Mouse (Mus musculus): ENCODE measurements around the gene Coq6. TPM values are rescaled to one million over a fixed set of nuclear protein-coding genes. Genes with fewer than 3 reads are reported as not detected.
"Not testable (repeated sequence)": the region's sequence is repeated elsewhere in the genome, so short reads cannot be mapped to it uniquely, and the experiment has no call there.

Gene Coq6
- polyA plus RNA-seq, 2 experiments: 42.4 to 49.2 TPM

GRCm38 (mm10) chr12:84336963-84337625 is 24.4 kb upstream of the Coq6 start:
- ATAC-seq (ENCODE audit: low FRiP score, low read depth): no peak
- WGBS: 93% methylated on average over 11 of the region's 11 CpGs
- no peak for TF ChIP-seq POLR2A (IDR thresholded peaks at IDR 0.05; ENCODE audit: borderline replicate concordance, extremely low read depth, insufficient read depth, insufficient read length)

GRCm38 (mm10) chr12:84347192-84347591 is 14.3 kb upstream of the Coq6 start:
- ATAC-seq (ENCODE audit: low FRiP score, low read depth) (no peak), DNase-seq (ENCODE audit: low spot score) (no peak)
- Histone ChIP-seq H3K9ac (ENCODE audit: low read depth, low read length, severe bottlenecking) (no peak overlapping the region), H3K36me3 (ENCODE audit: control insufficient read depth, insufficient read depth, low read length) (peaks cover 38% of the 10 kb centered on the region), H3K4me2 (replicated peaks; ENCODE audit: low read depth, low read length, severe bottlenecking) (no peak overlapping the region), H3K27ac (replicated peaks; ENCODE audit: low read depth, low read length) (no peak overlapping the region), H3K4me3 (replicated peaks; ENCODE audit: low read length) (no peak overlapping the region), H3K27me3 (ENCODE audit: control insufficient read depth, insufficient read depth, low read length) (no peaks in the 10 kb centered on the region), H3K4me1 (ENCODE audit: control insufficient read depth, insufficient read depth, low read length) (no peaks in the 10 kb centered on the region), H3K9me3 (ENCODE audit: control insufficient read depth, low read length) (no peaks in the 10 kb centered on the region)
- no peak for TF ChIP-seq POLR2A (IDR thresholded peaks at IDR 0.05; ENCODE audit: borderline replicate concordance, extremely low read depth, insufficient read depth, insufficient read length)
- 35% methylated on average over 2 of the region's 2 CpGs for WGBS

More at GRCm38 (mm10) chr12:84336963-84337625, 24.4 kb upstream of the Coq6 start:
- no peak overlapping the region for H3K9ac ChIP-seq (ENCODE audit: low read depth, low read length, severe bottlenecking)
- no peak for DNase-seq (ENCODE audit: low spot score)
- no peaks in the 10 kb centered on the region for H3K9me3 ChIP-seq (ENCODE audit: control insufficient read depth, low read length)
- H3K27ac ChIP-seq (replicated peaks; ENCODE audit: low read depth, low read length): no peak overlapping the region
- no peaks in the 10 kb centered on the region for H3K4me1 ChIP-seq (ENCODE audit: control insufficient read depth, insufficient read depth, low read length)
- H3K4me2 ChIP-seq (replicated peaks; ENCODE audit: low read depth, low read length, severe bottlenecking): no peak overlapping the region
- no peak overlapping the region for H3K4me3 ChIP-seq (replicated peaks; ENCODE audit: low read length)
- H3K36me3 ChIP-seq (ENCODE audit: control insufficient read depth, insufficient read depth, low read length): peaks cover 84% of the 10 kb centered on the region
- H3K27me3 ChIP-seq (ENCODE audit: control insufficient read depth, insufficient read depth, low read length): no peaks in the 10 kb centered on the region

- ATAC-seq (ENCODE audit: low FRiP score, low read depth): not testable (repeated sequence)
- H3K36me3 ChIP-seq (ENCODE audit: control insufficient read depth, insufficient read depth, low read length): peaks cover 14% of the 10 kb centered on the region; the same call in 1 of the 2 replicates
These were observed 2.8 kb upstream of the Coq6 start for GRCm38 (mm10) chr12:84358699-84359098.

GRCm38 (mm10) chr12:84362872-84363271 is 1.4 kb downstream of the Coq6 start:
- H3K9me3 ChIP-seq (ENCODE audit: control insufficient read depth, low read length): no peaks in the 10 kb centered on the region

More at GRCm38 (mm10) chr12:84358699-84359098, 2.8 kb upstream of the Coq6 start:
- not testable (repeated sequence) for H3K4me3 ChIP-seq (replicated peaks; ENCODE audit: low read length); H3K9ac ChIP-seq (ENCODE audit: low read depth, low read length, severe bottlenecking); DNase-seq (ENCODE audit: low spot score); H3K4me1 ChIP-seq (ENCODE audit: control insufficient read depth, insufficient read depth, low read length); H3K27ac ChIP-seq (replicated peaks; ENCODE audit: low read depth, low read length); H3K4me2 ChIP-seq (replicated peaks; ENCODE audit: low read depth, low read length, severe bottlenecking); H3K27me3 ChIP-seq (ENCODE audit: control insufficient read depth, insufficient read depth, low read length); H3K9me3 ChIP-seq (ENCODE audit: control insufficient read depth, low read length)
- WGBS: 77% methylated on average over 2 of the region's 2 CpGs

GRCm38 (mm10) chr12:84364291-84364690 is 2.8 kb downstream of the Coq6 start:
- ATAC-seq (ENCODE audit: low FRiP score, low read depth) (no peak), DNase-seq (ENCODE audit: low spot score) (no peak)
- Histone ChIP-seq H3K27me3 (ENCODE audit: control insufficient read depth, insufficient read depth, low read length) (no peaks in the 10 kb centered on the region), H3K27ac (replicated peaks; ENCODE audit: low read depth, low read length) (no peak overlapping the region), H3K4me3 (replicated peaks; ENCODE audit: low read length) (no peak overlapping the region), H3K4me2 (replicated peaks; ENCODE audit: low read depth, low read length, severe bottlenecking) (no peak overlapping the region), H3K9me3 (ENCODE audit: control insufficient read depth, low read length) (no peaks in the 10 kb centered on the region), H3K36me3 (ENCODE audit: control insufficient read depth, insufficient read depth, low read length) (peaks cover 24% of the 10 kb centered on the region), H3K9ac (ENCODE audit: low read depth, low read length, severe bottlenecking) (no peak overlapping the region), H3K4me1 (ENCODE audit: control insufficient read depth, insufficient read depth, low read length) (peaks cover 9% of the 10 kb centered on the region)
- WGBS: 81% methylated on average over 9 of the region's 9 CpGs
- TF ChIP-seq POLR2A (IDR thresholded peaks at IDR 0.05; ENCODE audit: borderline replicate concordance, extremely low read depth, insufficient read depth, insufficient read length): no peak

More at GRCm38 (mm10) chr12:84362872-84363271, 1.4 kb downstream of the Coq6 start:
- 44% methylated on average over 2 of the region's 2 CpGs for WGBS
- no peak for TF ChIP-seq POLR2A (IDR thresholded peaks at IDR 0.05; ENCODE audit: borderline replicate concordance, extremely low read depth, insufficient read depth, insufficient read length)
- Histone ChIP-seq H3K27ac (replicated peaks; ENCODE audit: low read depth, low read length) (no peak overlapping the region), H3K9ac (ENCODE audit: low read depth, low read length, severe bottlenecking) (no peak overlapping the region), H3K27me3 (ENCODE audit: control insufficient read depth, insufficient read depth, low read length) (no peaks in the 10 kb centered on the region), H3K4me2 (replicated peaks; ENCODE audit: low read depth, low read length, severe bottlenecking) (peak overlapping the region; percentile 71), H3K4me3 (replicated peaks; ENCODE audit: low read length) (peak overlapping the region; percentile 91), H3K4me1 (ENCODE audit: control insufficient read depth, insufficient read depth, low read length) (peaks cover 9% of the 10 kb centered on the region), H3K36me3 (ENCODE audit: control insufficient read depth, insufficient read depth, low read length) (peaks cover 9% of the 10 kb centered on the region)
- DNase-seq (ENCODE audit: low spot score) (no peak), ATAC-seq (ENCODE audit: low FRiP score, low read depth) (no peak)
